Mouse (Mus musculus) brain, adult 2 months (tissue): ENCODE measurements at regions not wholly inside any gene's neighbourhood (a gene's known extent, or its start where the extent isn't known, plus 50 kb on each side); places are given as distances from the start of the nearest gene placed in this dataset.
A peak's percentile ranks its signal among the peaks of the same experiment; 100 is the strongest.
"Not testable (repeated sequence)": the region's sequence is repeated elsewhere in the genome, so short reads cannot be mapped to it uniquely, and the experiment has no call there.

Experiments
- DNase-seq: peaks from one replicate; pipeline ENCODE4 v3.0.0; 2011; ENCODE audit warnings: low read depth, low spot score

- DNase-seq: no peak
Observed at GRCm38 (mm10) chr13:111860931-111861330, 52.1 kb upstream of the Map3k1 start.

- DNase-seq: no peak
Observed at GRCm38 (mm10) chr13:111862316-111862715, 53.5 kb upstream of the Map3k1 start.

GRCm38 (mm10) chr13:111865956-111866355 is 57.2 kb upstream of the Map3k1 start:
- DNase-seq: no peak

- no peak for DNase-seq
Observed at GRCm38 (mm10) chr13:111867261-111867660, 58.5 kb upstream of the Map3k1 start.

GRCm38 (mm10) chr13:111867763-111868725 is 59.3 kb upstream of the Map3k1 start:
- peak; percentile 66 for DNase-seq

- no peak for DNase-seq
Observed at GRCm38 (mm10) chr13:111868947-111869346, 60.2 kb upstream of the Map3k1 start.

- DNase-seq: peak; percentile 83
Observed at GRCm38 (mm10) chr13:111869771-111870437, 61.1 kb upstream of the Map3k1 start.

GRCm38 (mm10) chr13:111870505-111870904 is 61.7 kb upstream of the Map3k1 start:
- DNase-seq: no peak

- no peak for DNase-seq
Observed at GRCm38 (mm10) chr13:111871672-111872410, 63.0 kb upstream of the Map3k1 start.

- no peak for DNase-seq
Observed at GRCm38 (mm10) chr13:111874330-111874729, 65.5 kb upstream of the Map3k1 start.

- no peak for DNase-seq
Observed at GRCm38 (mm10) chr13:111876404-111876803, 67.6 kb upstream of the Map3k1 start.

GRCm38 (mm10) chr13:111876847-111877246 is 68.1 kb upstream of the Map3k1 start:
- DNase-seq: no peak

GRCm38 (mm10) chr13:111883768-111884566 is 75.2 kb upstream of the Map3k1 start:
- not testable (repeated sequence) for DNase-seq

- no peak for DNase-seq
Observed at GRCm38 (mm10) chr13:111890792-111891191, 82.0 kb upstream of the Map3k1 start.

GRCm38 (mm10) chr13:111892141-111892540 is 83.3 kb upstream of the Map3k1 start:
- no peak for DNase-seq

GRCm38 (mm10) chr13:111893221-111893713 is 84.5 kb upstream of the Map3k1 start:
- no peak for DNase-seq

GRCm38 (mm10) chr13:111894804-111895478 is 86.1 kb upstream of the Map3k1 start:
- no peak for DNase-seq

GRCm38 (mm10) chr13:111896279-111896678 is 87.5 kb upstream of the Map3k1 start:
- DNase-seq: peak; percentile 11

GRCm38 (mm10) chr13:111903361-111903760 is 94.6 kb upstream of the Map3k1 start:
- DNase-seq: no peak

GRCm38 (mm10) chr13:111903931-111904330 is 95.1 kb upstream of the Map3k1 start:
- no peak for DNase-seq
